Mouse (Mus musculus) heart, postnatal 4 days (tissue): ENCODE data around the gene Gucd1. TPM values are rescaled to one million over a fixed set of nuclear protein-coding genes. Genes with fewer than 3 reads are reported as not detected.

ENCODE experiments used
- DNase-seq: peaks from one replicate; pipeline ENCODE4 v3.0.0; 2021
- total RNA-seq, 2 experiments: library from RNA; stranded (reverse); gene quantifications; 2 replicates each; pipeline ENCODE4 v1.2.3; 2021

Gucd1 gene
- total RNA-seq, 2 experiments from 2014 or later = 36.4 to 42.8 TPM

DNA sequence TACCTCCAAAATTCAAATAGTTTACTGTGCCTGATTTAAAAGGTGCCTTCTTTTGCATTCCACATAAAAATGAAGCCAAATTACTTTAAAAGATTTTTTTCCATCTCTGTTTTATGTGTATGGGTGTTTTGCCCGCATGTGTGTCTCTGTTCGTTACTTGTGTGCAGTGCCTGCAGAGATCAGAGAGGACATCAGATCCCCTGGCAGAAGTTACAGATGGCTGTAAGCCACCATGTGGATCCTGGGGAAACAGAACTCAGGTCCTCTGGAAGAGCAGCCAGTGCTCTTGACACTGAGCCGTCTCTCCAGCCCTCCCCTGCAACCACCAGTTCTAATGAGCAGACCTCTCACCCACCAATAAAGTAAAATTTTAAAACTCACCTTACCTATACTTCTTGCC lies 55.0 kb downstream of the Gucd1 start:
- no peak for DNase-seq

DNA sequence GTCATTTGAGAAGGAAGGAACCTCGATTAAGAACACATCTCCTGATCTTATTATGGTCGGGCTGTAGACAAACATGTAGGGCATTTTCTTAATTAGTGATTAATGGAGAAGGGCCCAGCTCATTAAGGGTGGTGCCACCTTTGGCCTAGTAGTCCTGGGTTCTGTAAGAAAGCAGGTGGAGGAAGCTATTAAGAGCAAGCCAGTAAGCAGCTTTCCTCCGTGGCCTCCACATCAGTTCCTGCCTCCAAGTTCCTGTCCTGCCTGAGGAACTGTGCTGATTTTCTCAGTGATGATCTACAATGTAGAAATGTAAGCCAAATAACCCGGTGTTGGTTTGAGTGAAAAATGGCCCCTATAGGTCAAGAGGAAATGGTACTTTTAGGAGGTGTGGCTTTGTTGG lies 59.4 kb downstream of the Gucd1 start:
- DNase-seq = no peak

DNA sequence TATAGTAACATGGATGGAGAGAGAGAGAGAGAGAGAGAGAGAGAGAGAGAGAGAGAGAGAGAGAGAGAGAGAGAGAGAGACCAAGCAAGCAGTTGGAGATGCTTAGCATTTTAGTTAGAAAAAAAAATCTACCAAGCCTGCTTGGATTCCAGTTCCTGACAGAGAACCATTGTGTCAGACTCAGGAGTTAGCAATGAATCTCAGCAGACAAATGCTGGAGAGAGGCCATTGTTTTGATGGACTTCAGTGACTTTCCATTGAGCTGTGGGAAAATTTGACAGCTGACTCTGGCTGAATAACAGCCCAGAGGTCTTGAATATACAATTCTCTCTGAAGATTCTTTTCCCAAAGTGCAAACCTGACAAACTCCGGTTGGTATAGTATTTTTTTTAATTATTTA lies 59.9 kb downstream of the Gucd1 start:
- DNase-seq = no peak

DNA sequence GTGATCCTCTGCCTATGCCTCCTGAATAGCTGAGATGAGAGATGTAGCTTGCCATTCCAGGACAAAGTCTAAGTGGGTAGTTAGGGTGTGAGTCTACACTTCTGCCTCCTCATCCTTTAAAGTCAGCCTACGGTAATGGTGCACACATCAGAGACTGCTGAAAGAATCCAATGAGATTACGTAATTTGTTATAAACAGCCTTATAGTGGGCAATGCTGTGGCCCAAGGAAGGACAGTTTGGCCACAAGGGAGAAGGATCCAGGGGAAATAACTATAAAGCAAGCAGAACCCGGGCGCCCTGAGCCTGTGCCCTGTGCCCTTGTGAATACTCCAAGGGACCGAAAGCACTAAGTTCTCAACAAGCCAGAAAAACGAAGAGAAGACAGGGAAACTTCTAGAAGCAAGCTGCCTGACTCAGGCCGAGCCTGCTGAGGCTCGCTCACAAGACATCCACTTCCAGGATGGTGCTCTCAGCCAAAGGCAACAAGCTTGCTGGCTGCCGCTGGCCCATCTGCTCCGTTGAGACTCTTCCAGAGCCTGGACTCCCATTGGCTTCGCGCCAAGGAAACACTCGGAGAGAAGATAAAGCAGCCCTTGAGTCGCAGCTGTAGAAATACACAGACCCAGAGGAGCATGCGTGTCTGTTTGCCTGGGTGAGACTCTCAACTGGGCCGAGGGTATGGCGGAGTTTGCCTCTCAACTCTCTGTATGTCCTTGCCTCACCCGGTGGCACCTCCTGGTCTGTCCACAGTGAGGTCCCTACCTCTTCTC lies 61.5 kb downstream of the Gucd1 start:
- peak; percentile 35 for DNase-seq

DNA sequence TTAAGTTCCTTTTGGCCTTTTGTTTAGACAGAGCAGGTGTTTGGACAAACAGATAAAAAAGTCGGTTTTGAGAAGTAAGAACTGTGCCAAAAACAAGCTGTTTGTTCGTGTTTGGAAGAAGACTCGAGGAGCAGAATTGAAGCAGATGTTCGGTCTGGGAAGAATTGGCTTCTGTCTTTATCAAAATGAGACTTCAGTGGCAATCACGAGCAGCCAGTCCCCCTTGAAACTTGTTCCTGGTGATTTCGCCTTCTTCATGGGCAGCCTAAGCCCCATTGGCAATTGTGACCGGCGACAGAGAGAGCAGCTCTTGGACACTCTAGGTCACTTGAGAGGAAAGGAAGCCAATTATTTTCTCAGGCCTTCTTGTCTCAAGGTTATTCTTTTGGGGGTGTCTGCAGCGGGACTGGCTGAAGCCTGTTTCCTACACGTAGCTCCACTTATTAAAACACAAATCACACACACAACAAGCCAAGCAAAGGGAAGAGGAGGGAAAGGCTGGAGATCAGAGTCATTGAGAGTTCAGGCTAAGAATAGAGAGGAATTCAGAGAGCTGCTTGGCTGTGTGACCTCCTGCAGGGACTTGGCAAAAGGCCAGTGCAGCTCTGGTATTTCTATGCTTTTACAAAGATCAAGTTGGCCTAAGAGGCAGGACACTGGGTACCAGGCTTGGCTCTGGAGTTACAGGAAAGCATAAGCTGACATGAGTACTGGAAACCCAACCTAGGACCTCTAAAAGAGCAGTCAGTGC lies 66.6 kb downstream of the Gucd1 start:
- DNase-seq = peak; percentile 79

DNA sequence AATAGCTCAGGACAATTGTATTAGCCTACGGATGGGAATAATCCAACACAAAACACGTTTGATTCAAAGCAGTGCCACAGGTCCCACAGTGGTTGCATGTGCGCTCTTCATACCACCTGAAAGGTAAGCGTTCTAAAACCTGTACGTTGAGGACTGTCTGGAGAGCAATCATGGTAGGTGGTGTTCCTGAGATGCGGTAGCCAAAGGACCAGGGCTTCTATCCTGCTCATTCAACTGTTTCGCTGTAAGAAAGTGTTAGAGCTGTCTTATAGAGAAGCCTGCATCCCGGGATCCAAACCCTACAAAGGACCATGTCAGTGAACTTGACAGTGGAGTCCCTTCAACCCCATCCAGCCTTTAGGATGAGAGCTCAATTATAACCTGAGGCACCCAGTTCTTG lies 67.4 kb downstream of the Gucd1 start:
- DNase-seq = no peak

DNA sequence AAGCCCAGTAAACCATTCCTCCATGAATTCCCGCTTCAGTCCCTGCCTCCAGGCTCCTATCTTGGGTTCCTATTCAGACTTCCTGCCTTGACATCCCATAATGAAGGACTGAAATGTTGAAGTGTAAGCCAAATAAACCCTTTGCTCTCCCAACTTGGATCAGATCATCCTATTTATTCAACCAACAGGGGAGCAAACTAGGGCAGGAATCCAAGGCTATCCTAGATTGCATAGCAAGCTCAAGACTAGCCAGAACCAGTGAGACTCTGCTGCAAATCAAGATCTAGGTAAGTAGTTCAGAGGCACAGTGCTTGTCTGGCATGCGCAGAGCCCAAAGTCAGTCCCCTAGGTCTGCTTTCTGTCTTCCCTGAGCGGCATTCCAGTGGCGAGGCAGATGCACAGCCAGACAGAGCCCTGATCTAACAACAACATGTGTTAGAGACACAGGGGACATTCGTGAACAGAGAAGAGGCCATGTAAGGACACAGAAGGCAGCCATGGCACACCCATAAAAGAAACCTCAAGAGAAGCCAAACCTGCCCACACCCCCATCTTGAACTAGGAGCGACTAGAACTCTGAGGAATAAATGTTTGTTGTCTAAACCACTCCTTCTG lies 68.9 kb downstream of the Gucd1 start:
- no peak for DNase-seq

DNA sequence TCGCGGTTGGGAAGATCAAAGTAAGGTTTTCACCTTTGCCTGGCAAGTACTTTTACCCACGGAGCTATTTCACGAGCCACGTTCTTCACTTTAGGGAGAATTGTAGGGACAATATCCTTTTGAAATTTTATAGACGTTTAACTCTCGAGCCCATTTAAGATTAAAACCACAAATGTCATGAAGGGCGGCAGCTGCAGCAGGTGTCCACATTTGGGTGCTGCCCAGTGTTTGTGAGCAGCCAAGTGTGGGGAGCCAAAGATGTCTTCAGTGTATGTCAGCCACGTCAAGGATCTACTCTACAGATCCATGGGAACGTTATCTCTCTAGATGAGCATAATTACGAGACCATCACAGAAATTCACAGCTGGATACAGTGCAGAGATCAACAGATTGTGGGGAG lies 70.3 kb downstream of the Gucd1 start:
- DNase-seq = no peak

DNA sequence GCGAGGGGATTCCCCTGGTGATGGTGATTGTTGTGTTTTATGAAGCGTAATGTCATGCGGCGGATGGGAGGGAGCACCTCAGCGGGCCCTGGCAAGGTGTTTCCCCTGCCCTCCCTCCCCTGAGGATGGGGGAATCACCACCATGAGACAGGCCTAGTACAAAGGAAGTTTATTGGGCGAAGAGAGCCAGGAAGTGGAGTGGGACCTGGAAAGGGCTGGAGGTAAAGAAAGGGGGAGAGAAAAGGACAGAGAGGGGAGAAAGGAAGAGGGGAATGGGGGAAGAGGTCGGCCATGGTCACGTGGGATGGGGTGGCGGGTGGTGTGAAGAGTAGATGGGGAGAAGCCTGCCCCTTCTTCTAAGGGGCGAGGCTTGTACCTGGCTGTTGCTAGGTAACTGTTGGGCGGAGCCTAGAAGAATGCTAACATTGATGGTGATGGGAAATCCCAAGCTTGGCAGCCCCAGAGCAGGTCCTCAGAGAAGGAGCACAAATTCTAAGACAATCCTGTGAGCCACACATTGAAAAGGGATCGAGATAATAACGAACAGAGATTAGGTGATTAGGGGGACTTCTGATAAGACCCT lies 71.2 kb downstream of the Gucd1 start:
- peak; percentile 39 for DNase-seq

DNA sequence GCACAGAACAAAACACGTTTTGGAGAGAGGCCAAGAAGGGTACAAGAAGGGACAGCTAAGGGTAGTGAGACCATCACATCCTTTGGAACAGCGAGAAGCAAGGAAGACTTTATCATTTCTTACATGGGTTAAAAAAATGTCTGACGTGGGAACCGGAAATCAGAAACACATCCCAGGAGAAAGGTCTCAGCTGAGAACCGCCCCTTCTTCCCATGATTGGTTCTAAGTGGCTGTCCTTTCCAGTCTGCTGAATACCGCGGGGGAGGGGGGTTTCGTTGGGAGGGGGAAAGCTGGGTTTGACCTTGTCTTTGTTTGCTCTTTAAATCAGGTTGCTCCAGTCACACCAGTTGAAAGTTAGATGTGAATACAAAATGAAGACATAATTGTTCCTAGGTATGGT lies 72.7 kb downstream of the Gucd1 start:
- DNase-seq = no peak

DNA sequence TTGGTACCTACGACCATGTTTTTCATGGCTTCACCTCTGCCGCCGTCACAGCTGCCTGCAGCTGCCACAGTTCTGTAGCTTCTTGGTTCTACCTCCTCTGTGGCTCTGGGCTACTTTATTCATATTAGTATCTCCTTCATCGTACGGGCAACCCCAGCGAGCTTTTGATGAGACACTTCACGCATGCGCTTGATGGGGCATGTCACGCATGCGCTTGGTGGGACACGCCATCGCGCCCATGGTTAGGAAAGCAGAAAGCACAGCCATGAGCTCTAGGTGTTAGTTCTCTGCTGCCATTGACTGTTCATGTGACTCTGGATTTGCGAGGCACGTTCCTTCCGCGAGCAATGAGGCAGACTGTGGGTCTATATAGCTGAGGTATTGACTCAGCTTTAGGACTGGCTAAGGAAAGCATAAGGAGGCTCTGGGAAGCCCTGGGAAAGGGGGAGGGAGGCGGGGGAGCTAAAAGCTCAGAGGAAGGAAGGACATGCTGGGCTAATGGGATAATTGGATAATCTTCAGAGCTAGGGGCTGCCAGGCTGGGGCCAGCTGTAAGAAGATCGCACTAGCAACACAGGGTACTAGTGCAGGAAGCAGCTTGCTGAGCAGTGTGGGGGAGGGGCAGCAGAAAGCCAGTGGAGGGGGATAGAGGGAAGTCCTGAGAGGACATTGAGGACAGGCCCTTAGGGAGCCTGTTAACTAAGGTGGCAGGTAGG lies 73.5 kb downstream of the Gucd1 start:
- DNase-seq = peak; percentile 47

DNA sequence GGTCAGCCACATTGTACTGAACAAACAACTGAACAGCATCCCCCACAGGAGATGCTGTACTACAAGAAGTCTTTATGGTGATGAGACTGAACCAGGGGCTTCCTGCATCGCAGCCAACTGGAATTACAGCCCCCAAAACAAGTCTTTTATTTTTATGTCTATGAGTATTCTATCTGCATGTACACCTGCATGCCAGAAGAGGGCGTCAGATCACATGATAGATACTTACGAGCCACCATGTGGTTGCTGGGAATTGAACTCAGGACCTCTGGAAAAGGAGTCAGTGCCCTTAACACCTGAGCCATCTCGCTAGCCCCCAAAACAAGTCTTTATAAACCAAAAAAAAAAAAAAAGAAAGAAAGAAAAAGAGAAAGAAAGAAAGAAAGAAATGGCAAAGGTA lies 74.8 kb downstream of the Gucd1 start:
- no peak for DNase-seq

DNA sequence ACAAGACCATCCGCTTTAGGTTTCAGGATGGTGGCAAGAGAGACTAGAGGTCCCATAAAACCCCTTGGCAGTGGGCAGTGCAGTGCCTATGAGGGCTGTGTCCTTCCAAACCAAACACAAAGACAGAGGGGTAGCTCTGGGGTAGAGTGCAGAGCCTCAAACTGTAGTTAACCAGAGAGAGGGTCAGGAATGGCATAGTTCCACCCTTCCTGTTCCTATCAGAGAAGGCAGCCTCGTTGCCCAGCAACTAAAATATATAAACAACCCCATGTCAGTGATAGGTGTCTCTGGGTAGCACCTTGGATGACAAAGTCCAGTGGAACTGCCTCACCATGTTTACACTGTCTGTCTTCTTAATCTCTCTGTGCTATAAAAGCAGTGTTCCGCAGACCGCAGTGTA lies 76.0 kb downstream of the Gucd1 start:
- no peak for DNase-seq

DNA sequence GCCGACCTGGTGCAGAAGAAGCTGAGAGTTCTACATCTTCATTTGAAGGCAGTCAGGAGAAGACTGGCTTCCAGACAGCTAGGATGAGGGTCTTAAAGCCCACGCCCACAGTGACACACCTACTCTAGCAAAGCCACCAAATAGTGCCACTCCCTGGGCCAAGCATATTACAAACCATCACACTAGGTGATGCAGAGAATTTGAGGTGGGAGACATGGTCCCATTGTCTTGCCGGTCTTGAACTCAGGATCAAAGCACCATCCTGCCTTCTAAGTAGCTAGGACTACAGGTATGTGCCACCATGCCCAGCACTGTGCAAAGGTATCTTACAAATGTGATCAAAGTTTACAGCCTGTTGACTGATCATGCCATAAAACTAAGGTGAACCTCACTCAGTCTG lies 77.0 kb downstream of the Gucd1 start:
- no peak for DNase-seq

DNA sequence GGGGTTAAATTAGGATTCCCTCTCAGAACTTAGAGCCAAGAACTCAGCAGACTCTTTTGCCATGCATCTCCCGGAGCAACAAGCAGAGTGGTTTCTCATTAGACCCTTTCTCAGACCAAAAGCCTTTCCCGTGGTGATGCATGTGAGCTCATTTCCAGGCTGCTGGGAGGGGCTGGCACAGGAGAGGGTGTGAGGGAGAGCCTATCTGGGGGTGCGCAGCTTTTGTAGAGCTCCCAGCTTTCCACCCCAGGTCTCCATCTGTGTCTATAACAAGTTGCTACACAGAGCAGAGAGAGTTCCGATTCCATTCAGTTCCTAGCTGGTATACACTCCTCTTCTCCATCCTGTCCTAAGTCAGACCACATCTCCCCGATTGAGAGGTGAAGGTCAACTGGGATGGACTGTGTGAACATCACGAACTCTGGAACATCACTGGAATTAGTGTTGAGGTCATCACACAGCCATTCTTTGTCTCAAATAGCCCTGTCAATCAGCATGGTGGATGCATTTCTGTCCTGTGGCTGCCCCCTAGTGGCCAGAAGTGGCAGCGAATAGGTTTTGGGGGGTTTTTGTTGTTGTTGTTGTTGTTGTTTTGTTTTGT lies 78.5 kb downstream of the Gucd1 start:
- DNase-seq = peak; percentile 67

DNA sequence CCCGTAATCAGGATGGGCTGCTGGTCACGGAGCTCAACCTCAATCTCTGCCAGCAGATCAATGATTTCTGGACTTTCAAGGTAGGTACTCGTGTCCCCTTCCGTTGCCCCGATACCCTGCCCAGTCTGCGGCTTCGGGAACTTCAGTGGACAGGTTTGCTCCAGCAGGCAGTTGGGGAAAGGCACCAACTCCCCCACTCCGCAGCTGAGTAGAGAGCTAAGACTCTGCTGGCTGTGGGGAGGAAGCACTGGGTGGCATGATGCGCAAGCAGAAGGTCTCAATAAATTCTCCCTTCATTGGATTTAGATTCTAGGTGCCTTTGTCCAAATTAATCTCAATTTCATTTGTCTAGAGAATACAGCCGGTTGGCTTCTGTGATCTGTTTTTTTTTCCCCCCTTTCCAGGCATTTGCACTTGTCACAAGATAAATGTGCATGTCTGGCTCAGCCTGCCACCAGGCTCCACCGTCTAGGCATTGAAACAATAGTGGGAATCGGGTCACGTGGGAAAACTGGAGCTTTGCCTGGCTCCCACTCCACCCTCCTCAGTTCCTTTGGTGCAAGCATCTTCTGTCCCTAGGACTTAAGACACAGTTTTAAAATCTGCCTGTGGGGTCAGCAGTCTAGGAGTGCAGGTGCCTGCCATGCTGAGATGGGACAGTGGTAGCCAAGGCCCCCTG lies 79.5 kb downstream of the Gucd1 start:
- peak; percentile 75 for DNase-seq

DNA sequence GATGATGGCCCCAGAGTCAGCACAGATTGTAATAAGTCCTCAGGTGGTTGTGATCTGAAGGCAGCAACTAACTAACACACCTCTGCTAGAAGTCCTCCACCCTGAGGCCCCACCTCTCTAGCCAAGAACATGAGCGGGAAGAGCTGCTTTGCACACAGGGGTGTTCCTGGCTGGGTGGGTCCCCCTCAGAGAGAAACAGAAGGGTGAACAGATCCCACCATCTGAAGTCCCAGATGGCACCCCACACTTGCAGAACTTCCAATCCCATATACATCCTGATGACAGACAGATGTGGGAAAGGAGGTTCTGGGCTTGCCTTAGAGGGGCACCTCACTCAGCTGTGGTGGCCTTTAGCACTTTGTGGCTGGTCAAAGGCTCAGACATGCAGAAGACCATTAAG lies 80.5 kb downstream of the Gucd1 start:
- DNase-seq = no peak

DNA sequence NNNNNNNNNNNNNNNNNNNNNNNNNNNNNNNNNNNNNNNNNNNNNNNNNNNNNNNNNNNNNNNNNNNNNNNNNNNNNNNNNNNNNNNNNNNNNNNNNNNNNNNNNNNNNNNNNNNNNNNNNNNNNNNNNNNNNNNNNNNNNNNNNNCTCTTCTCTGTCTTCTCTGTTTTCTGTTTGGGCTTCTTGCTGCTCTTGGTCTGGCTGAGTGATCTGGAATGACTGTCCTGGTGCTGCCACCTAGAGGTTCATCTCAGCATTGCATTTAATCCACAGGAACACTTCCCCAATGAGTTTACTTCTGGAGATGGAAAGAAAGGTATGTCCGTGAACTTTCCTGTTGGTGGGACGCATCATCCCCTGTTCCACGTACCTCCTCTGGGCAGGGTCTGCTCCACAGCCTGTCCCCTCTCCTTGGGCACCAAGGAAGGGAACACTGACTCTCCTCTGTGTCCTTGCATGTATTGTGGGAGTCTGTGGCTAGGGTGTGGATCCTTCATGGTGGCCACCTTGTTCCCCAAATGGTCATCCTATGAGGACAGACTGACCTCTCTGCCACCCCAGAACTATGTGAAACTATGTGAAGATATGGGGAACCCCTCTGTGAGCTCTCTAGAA lies 81.1 kb downstream of the Gucd1 start:
- DNase-seq = peak; percentile 92

DNA sequence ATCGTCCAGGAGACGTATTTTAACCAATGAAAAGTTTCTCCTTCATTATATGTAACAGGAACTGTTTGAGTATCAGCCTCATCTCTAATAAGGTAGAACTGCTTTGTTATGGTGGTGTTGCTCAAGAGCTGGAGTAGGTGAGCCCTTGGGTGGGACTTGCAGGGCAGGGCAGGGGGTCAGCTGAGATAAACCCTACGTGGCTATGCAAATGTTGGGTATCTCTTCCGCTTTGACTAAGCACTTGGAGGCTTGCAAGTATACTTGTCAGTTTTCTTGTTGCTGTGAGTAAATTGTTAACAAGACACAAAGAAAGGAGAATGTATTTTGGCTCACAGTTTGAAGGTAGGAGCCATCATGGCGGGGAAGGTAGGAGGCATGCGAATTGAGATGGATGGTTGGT lies 87.1 kb downstream of the Gucd1 start:
- no peak for DNase-seq

DNA sequence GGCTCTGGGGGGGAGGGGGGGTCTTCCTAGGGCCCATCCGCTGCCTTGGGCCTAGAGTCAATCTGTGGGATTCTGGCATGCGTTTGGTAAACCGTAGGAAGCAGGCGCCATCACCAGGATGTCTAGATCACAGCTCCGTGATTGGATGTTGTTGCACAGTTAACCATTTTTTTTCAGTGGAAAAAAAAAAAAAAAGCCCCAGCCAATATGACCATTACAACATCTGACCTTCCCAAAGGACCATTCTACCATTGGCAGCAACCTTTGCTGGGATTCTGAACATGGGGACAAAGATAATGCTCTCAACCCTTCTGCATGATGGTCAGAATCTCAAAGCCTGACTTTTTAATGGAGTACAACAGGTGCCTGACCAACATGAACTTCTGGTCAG lies 87.6 kb downstream of the Gucd1 start:
- DNase-seq = no peak

DNA sequence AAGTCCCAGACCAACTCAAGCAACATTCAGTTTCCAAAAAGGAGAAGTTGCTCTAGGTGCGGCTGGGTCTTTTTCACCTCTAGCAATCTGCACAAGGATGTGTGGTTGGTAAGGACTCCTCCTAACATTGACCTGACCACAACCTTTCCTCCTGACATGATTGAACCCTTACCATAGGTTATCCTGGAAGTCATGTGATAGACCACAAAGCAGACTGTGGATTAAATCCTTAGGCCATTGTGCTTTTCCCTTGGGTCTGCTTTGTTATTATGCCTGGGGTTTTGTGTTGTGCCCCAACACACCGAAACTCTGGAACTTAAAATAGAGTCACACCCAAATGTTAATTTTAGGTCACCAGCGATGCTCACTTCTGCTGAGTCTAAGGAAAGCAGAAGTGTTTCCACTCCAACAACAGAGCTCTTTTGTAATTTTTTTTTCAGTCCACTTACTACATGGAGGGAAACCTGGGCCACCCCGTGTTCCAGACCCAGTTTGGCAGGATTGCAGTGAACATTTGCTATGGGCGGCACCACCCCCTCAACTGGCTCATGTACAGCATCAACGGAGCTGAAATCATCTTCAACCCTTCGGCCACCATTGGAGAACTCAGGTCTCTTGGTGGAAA lies 88.1 kb downstream of the Gucd1 start:
- DNase-seq = no peak
